Mouse (Mus musculus): ENCODE measurements around the gene Grk5. TPM values are rescaled to one million over a fixed set of nuclear protein-coding genes. Genes with fewer than 3 reads are reported as not detected.
A peak's percentile ranks its signal among the peaks of the same experiment; 100 is the strongest.

Grk5 gene
- polyA plus RNA-seq, 1 experiment: 11.2 TPM

DNA sequence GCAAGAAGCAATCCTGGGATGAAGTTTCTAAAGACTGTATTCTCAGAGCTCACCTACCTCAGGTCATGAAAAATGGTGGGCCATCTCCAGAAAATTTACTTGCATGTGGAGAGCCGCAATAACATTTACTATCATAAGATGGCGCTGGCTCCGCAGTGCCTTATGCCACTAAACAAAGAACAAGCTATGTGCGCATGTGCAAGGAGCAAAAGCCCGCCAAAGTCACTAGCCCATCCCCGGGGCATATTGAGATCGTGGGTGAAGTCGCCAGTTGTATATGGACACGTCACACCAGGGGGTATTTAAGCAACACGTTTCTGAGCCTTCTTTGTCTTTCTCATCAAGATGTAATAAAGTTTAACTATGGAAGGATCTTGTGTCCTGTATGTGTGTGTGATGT, 241.5 kb downstream of the Grk5 start:
- no peak overlapping the region for H3K4me3 ChIP-seq (ENCODE audit: insufficient read depth, low read length)
- no peaks in the 10 kb centered on the region for H3K4me1 ChIP-seq (ENCODE audit: control insufficient read depth, insufficient read depth, low read length)
- TF ChIP-seq POLR2A (IDR thresholded peaks at IDR 0.05; ENCODE audit: borderline replicate concordance, low read depth, low read length) (no peak), CTCF (IDR thresholded peaks at IDR 0.05; ENCODE audit: low read depth, low read length) (no peak)
- no peak overlapping the region for H3K27ac ChIP-seq (ENCODE audit: insufficient read depth, low read depth, low read length)

- Histone ChIP-seq H3K27ac (ENCODE audit: insufficient read depth, low read depth, low read length) (no peak overlapping the region), H3K4me3 (ENCODE audit: insufficient read depth, low read length) (no peak overlapping the region), H3K4me1 (ENCODE audit: control insufficient read depth, insufficient read depth, low read length) (peaks cover 7% of the 10 kb centered on the region)
- TF ChIP-seq CTCF (IDR thresholded peaks at IDR 0.05; ENCODE audit: low read depth, low read length) (no peak), POLR2A (IDR thresholded peaks at IDR 0.05; ENCODE audit: borderline replicate concordance, low read depth, low read length) (no peak)
Measured at GRCm38 (mm10) chr19:61138655-61139054, 249.1 kb downstream of the Grk5 start.

DNA sequence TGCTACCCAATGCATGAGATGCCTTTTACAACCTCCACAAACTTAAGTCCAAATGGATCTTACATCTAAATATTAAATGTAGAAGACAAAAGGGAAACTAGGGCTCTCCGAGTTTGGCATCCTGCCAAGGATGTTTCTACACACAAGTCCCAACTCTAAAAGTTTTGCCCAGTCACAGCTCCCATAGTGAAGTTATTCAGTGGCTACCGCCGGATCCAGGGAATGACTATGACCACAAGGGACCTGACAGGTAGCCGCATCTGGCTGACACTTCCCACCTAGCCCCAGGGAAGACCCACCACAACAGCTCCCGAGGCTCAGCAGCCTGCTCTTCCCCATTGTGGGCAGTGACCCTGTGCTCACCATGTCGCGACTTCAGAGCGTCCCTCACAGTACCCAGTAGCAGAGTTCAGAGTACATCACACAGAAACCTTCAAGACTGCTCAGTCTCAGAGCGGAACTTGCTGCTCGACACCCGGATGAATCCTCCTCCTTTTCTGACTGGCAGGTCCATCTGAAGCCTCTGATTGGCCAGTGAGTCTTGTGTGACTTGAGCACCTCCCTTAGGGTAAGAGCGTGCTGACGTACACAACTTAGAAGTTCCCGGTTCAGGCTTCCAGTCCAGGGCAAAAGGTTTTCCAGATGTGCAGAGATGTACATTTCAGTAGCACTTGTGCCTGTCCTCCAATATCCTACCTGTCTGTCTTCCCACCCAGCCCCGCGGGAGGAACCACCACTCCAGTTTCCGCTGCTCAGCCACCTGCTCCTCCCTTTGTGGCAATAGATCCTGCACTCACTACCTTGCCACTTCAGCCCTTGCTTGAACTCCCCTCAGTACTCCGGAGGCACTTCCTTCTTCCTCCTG, 251.0 kb downstream of the Grk5 start, which contains the start of gene Zfp950:
TSS of gene Zfp950 (minus strand) at position 499 of the 865 bp plus-strand sequence.
- peak within 1 kb of the TSS; percentile 82 for H3K4me3 ChIP-seq (ENCODE audit: insufficient read depth, low read length)
- TF ChIP-seq POLR2A (IDR thresholded peaks at IDR 0.05; ENCODE audit: borderline replicate concordance, low read depth, low read length) (no peak), CTCF (IDR thresholded peaks at IDR 0.05; ENCODE audit: low read depth, low read length) (no peak)
- peak within 1 kb of the TSS; percentile 63 for H3K27ac ChIP-seq (ENCODE audit: insufficient read depth, low read depth, low read length)
- H3K4me1 ChIP-seq (ENCODE audit: control insufficient read depth, insufficient read depth, low read length): peaks cover 7% of the 10 kb centered on the region

DNA sequence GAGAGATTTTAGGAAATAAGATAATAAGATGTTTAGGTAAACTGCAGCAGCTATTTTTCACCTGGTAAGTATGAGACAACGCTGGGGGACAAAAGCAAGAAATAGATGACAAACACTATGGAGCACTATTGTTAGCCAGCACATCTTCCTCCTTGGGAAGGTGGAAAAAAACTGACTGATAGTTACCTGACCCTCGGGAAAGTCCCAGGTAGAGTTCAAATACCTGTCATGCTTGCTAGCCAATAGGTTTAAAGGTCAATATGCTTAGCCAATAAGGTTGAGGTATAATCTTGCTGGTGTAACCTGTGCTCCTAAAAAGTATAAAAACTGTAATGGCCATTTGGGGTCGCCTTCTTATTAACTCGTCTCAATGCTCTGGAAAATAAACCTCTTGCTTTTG, 251.8 kb downstream of the Grk5 start:
- TF ChIP-seq POLR2A (IDR thresholded peaks at IDR 0.05; ENCODE audit: borderline replicate concordance, low read depth, low read length) (no peak), CTCF (IDR thresholded peaks at IDR 0.05; ENCODE audit: low read depth, low read length) (no peak)
- Histone ChIP-seq H3K4me1 (ENCODE audit: control insufficient read depth, insufficient read depth, low read length) (peaks cover 7% of the 10 kb centered on the region), H3K4me3 (ENCODE audit: insufficient read depth, low read length) (peak overlapping the region; percentile 82), H3K27ac (ENCODE audit: insufficient read depth, low read depth, low read length) (no peak overlapping the region)

Other genes starting within 250 kb of the Grk5 start
- 1.4 and 1.7 TPM in 2 replicates for gene Nanos1, start 133.8 kb upstream of the Grk5 start, polyA plus RNA-seq (2012; ENCODE audit: insufficient read depth, insufficient read length, missing spikeins)
- gene Eif3a, start 99.1 kb upstream of the Grk5 start, polyA plus RNA-seq (2012; ENCODE audit: insufficient read depth, insufficient read length, missing spikeins): 177 and 182 TPM in 2 replicates
- gene Fam45a, start 78.2 kb upstream of the Grk5 start, polyA plus RNA-seq (2012; ENCODE audit: insufficient read depth, insufficient read length, missing spikeins): 51.1 and 56.4 TPM in 2 replicates
- 6.2 and 9.2 TPM in 2 replicates for gene Sfxn4, start 28.3 kb upstream of the Grk5 start, polyA plus RNA-seq (2012; ENCODE audit: insufficient read depth, insufficient read length, missing spikeins)
- gene Prdx3, start 15.2 kb upstream of the Grk5 start, polyA plus RNA-seq (2012; ENCODE audit: insufficient read depth, insufficient read length, missing spikeins): 50.0 and 52.5 TPM in 2 replicates

Data from bone marrow macrophage, adult 2 months (primary cell).